Mouse (Mus musculus): ENCODE results near the gene Poll.

DNA sequence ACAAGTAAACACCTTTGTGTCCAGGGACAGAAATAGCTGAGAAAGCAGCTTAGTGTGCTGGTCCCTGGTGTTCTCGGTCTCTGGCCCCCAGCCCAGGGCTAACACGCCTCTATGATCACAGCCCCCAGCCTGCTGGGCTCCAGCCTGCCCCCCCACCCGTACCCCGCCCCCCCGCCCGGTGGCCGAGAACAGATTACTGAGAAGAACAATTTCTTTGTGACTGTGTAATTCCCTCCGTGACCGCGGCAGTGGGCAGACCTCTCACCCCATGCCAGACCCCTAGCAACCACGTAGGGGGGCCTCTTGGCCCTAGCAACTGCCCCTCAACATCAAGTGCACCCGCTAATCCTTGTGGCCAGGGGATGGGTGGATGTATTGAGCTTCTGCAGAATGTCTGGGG lies 19.9 kb upstream of the Poll start:
- TF ChIP-seq GATA1 (IDR thresholded peaks at IDR 0.05; ENCODE audit: borderline replicate concordance, low read length) (no peak), FLI1 (IDR thresholded peaks at IDR 0.05; ENCODE audit: low read length) (no peak)
